Mouse (Mus musculus) skeletal muscle tissue, postnatal 0 days (tissue): Measurements from ENCODE around the gene Srsf4. TPM values are rescaled to one million over a fixed set of nuclear protein-coding genes. Genes with fewer than 3 reads are reported as not detected.

ENCODE experiments used
- polyA plus RNA-seq: library from polyadenylated mRNA; unstranded; fragments of >200 nt; fragmentation: Nextera tagmentation; extraction: Ambion mirVana; gene quantifications from 2 replicates; pipeline ENCODE4 v1.2.1, GENCODE M21; 2015

The Srsf4 gene
- polyA plus RNA-seq, result 40.9 and 42.8 TPM in 2 replicates

GRCm38 (mm10) chr4:131873293-131874168, at the start of gene Srsf4:
Gene Srsf4 (plus strand): TSS chr4:131873617.

GRCm38 (mm10) chr4:131837872-131838524, 35.4 kb upstream of the Srsf4 start, which contains the start of gene Ptpru:
Gene Ptpru (minus strand): TSS chr4:131838288.

GRCm38 (mm10) chr4:131843290-131843743, 30.1 kb upstream of the Srsf4 start, which contains the start of gene Mecr:
Gene Mecr (plus strand): TSS chr4:131843470.

GRCm38 (mm10) chr4:131921461-131922346, 48.3 kb downstream of the Srsf4 start, which contains the start of gene Tmem200b:
Gene Tmem200b (plus strand): TSS chr4:131921771.

Other genes with a start within 250 kb of the Srsf4 start
- 0.58 and 0.61 TPM in 2 replicates for gene Ptpru, start 35.3 kb upstream of the Srsf4 start, polyA plus RNA-seq
- 26.2 and 32.2 TPM in 2 replicates for gene Mecr, start 30.1 kb upstream of the Srsf4 start, polyA plus RNA-seq
- 1.0 and 1.5 TPM in 2 replicates for gene Tmem200b, start 48.2 kb downstream of the Srsf4 start, polyA plus RNA-seq
- 0.16 TPM in 1 of 2 replicates, not detected in the other for gene Gm10300, start 201.1 kb downstream of the Srsf4 start, polyA plus RNA-seq
- gene Epb41, start 201.7 kb downstream of the Srsf4 start, polyA plus RNA-seq, result 8.5 and 11.2 TPM in 2 replicates